Mouse (Mus musculus) limb, embryonic 14.5 days (tissue): ENCODE measurements at regions not wholly inside any gene's neighbourhood (a gene's known extent, or its start where the extent isn't known, plus 50 kb on each side); places are given as distances from the start of the nearest gene placed in this dataset.

Experiments
- ATAC-seq: fragments of 200-750 bp; cut with Nextera tagmentation; 2 replicates; pipeline ENCODE4 v1.8.0; 2017; ENCODE audit warnings: low read depth, moderate number of reproducible peaks, moderate TSS enrichment; ENCODE audit not compliant: low FRiP score
- DNase-seq: peaks from one replicate; pipeline ENCODE4 v3.0.0-alpha.2; 2015; ENCODE audit warnings: low spot score
- H3K27ac ChIP-seq: fragments of 300-500 bp; sonication (generic); replicated peaks from 2 replicates; pipeline ENCODE4 v1.5.1; 2014; ENCODE audit warnings: low read depth, mild to moderate bottlenecking, low read length, moderate library complexity, mixed read lengths
- H3K27me3 ChIP-seq: fragments of 300-500 bp; sonication (generic); 2 replicates; pipeline ENCODE4 v1.6.1; 2014; ENCODE audit warnings: low read length, mixed read lengths; ENCODE audit not compliant: control insufficient read depth, insufficient read depth
- H3K36me3 ChIP-seq: fragments of 300-500 bp; sonication (generic); 2 replicates; pipeline ENCODE4 v1.6.1; 2014; ENCODE audit warnings: mild to moderate bottlenecking, low read length, moderate library complexity, mixed read lengths; ENCODE audit not compliant: control insufficient read depth, insufficient read depth
- H3K4me1 ChIP-seq: fragments of 300-500 bp; sonication (generic); 2 replicates; pipeline ENCODE4 v1.6.1; 2014; ENCODE audit warnings: antibody characterized with exemption, low read length, mixed read lengths; ENCODE audit not compliant: control insufficient read depth, insufficient read depth
- H3K4me2 ChIP-seq: fragments of 300-500 bp; sonication (generic); replicated peaks from 2 replicates; pipeline ENCODE4 v1.6.1; 2014; ENCODE audit warnings: low read depth, mild to moderate bottlenecking, low read length, moderate library complexity; ENCODE audit not compliant: severe bottlenecking
- H3K4me3 ChIP-seq: fragments of 300-500 bp; sonication (generic); replicated peaks from 2 replicates; pipeline ENCODE4 v1.5.1; 2014; ENCODE audit warnings: low read length
- H3K9ac ChIP-seq: fragments of 300-500 bp; sonication (generic); 2 replicates; pipeline ENCODE4 v1.6.1; 2014; ENCODE audit warnings: mild to moderate bottlenecking, low read depth, low read length, moderate library complexity; ENCODE audit not compliant: severe bottlenecking
- H3K9me3 ChIP-seq: fragments of 300-500 bp; sonication (generic); 2 replicates; pipeline ENCODE4 v1.6.1; 2016; ENCODE audit warnings: low read length; ENCODE audit not compliant: control insufficient read depth
- POLR2A ChIP-seq: fragments of 200-500 bp; IDR thresholded peaks from 2 replicates; pipeline ENCODE4 v1.8.0; 2012; ENCODE audit warnings: inconsistent platforms, mild to moderate bottlenecking, moderate library complexity, borderline replicate concordance; ENCODE audit not compliant: insufficient read depth, insufficient read length; ENCODE audit errors: extremely low read depth
- WGBS: fragments of 180-500 bp; shearing (Covaris S2); extraction: QIAGEN DNeasy Blood & Tissue Kit; methylation state at CpG from one replicate; pipeline ENCODE4 v1.1.7; 2014; 5-methylcytosine and 5-hydroxymethylcytosine counted together

DNA sequence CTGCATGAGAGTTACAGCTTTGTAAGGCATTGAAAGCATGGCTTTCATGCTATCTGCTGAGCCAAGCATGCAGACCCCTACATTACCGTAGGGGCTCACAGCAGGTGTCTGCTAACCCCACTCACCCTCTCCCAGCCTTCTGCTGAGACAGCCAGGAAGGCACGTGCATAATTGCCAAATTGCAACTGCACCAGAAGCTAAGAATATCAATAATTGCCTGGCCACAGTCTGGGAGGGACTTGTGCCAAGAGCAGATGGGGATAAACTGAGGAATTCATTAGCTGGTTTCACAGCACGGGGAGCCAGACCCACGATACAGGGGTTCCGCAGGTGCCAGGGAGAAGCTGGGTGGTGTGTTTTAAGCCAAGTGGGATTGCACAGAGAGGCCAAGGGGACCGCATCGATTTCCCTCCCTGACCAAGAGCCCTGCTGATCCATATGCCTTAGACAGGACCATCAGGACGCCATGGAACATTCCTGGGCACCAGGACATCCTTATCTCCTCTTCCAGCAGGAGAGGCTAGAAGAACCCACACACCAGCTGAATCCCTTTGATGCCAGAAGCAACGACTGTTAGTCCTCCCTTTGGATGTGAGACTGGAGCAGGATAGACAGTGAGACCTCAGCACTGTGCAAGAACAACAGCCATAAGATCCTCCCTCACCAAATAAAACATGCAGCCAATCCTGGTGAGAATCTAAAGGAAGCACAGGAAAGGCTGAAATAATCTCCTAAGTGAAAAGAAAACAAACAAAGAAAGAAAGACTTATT, 84.8 kb upstream of the Glrp1 start:
- ATAC-seq (no peak), DNase-seq (no peak)
- Histone ChIP-seq H3K36me3 (no peaks in the 10 kb centered on the region), H3K4me2 (no peak overlapping the region), H3K4me3 (no peak overlapping the region), H3K27ac (no peak overlapping the region), H3K9ac (no peak overlapping the region), H3K27me3 (no peaks in the 10 kb centered on the region), H3K9me3 (no peaks in the 10 kb centered on the region), H3K4me1 (no peaks in the 10 kb centered on the region)
- TF ChIP-seq POLR2A = no peak
- 34% methylated on average over 9 of the region's 9 CpGs for WGBS

DNA sequence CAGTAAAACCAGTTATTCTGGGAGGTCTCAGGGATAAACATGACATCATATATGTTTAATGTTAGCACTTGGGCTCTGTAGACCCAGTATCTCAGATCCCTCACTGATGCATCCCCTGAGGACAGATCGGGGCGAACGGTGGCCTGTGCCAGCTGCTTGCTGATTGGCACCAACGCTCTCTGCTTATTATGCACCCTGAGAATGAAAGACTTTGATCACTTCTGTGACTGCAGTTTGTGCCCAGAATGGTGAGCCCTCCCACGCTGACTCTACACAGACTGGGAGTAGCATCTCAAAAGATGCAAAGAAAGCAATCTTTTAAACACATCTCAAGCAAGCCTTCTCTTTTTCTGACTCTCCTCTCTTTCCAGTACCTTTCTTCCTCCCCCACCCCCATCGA, 82.2 kb upstream of the Glrp1 start:
- no peaks in the 10 kb centered on the region for H3K27me3 ChIP-seq
- no peak overlapping the region for H3K4me3 ChIP-seq
- ATAC-seq (no peak), DNase-seq (no peak)
- H3K36me3 ChIP-seq = no peaks in the 10 kb centered on the region
- no peaks in the 10 kb centered on the region for H3K9me3 ChIP-seq
- H3K4me2 ChIP-seq = no peak overlapping the region
- no peak overlapping the region for H3K27ac ChIP-seq
- TF ChIP-seq POLR2A = no peak
- H3K9ac ChIP-seq = no peak overlapping the region
- H3K4me1 ChIP-seq = 0 out of 2 replicates have a peak, but pooled peaks cover under 1% of the 10 kb centered on the region
- WGBS = 82% methylated on average over 6 of the region's 6 CpGs

DNA sequence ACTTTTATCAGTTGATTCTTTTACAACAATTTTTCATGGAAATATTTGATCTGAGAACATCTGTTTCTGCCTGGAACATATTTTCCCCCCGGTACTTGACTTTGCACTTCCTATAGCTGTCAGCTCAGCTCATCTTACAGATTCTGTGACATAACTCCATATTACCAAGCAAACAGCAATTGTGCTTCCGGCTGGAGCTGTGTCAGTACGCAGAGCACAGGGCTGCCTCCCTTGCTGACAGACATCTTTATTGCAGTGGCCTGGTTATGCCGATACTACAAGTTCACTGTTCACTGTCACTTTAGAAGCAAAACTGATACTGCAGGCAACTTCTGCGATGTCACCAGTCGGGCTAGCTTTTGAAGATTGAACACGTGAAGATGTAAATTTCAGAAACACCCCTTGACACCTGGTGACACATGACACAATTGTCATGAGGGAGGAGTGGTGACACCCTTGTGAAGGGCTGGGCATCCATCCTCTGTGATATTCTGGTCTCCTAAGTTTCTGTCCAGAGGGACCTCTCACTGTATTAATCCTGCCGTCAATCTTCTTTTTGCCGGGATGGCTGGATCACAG, 81.0 kb upstream of the Glrp1 start:
- H3K4me1 ChIP-seq = peaks cover 3% of the 10 kb centered on the region; the same call in 1 of the 2 replicates
- TF ChIP-seq POLR2A = no peak
- no peaks in the 10 kb centered on the region for H3K36me3 ChIP-seq
- H3K4me3 ChIP-seq = no peak overlapping the region
- H3K9ac ChIP-seq = no peak overlapping the region
- no peaks in the 10 kb centered on the region for H3K9me3 ChIP-seq
- H3K27ac ChIP-seq = no peak overlapping the region
- WGBS = 43% methylated on average over 9 of the region's 9 CpGs
- DNase-seq (peak; percentile 42), ATAC-seq (no peak)
- H3K27me3 ChIP-seq = no peaks in the 10 kb centered on the region
- H3K4me2 ChIP-seq = no peak overlapping the region

DNA sequence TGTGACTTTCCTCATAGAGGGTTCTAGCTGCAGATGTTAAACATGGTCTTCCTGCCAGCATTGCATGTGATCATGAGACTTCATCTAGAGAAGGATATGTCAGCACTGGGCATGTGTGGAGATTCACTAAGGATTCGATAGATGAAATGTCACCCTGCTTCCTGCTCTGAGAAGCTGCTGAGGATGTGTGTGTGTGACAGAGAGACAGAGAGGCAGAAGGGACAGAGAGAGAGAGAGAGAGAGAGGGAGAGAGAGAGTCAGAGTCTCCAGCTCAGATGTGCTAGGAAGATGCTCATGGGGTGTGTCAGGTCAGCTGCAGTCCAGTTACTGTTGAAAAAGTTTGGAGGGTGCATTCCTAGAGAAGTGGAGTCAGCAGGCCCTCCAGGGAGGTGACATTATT, 78.9 kb upstream of the Glrp1 start:
- H3K4me3 ChIP-seq = no peak overlapping the region
- H3K9me3 ChIP-seq = no peaks in the 10 kb centered on the region
- no peak for TF ChIP-seq POLR2A
- H3K9ac ChIP-seq = no peak overlapping the region
- no peak for ATAC-seq
- H3K4me1 ChIP-seq = peaks cover 3% of the 10 kb centered on the region; the same call in 1 of the 2 replicates
- H3K4me2 ChIP-seq = no peak overlapping the region
- H3K27me3 ChIP-seq = no peaks in the 10 kb centered on the region
- H3K27ac ChIP-seq = no peak overlapping the region
- 76% methylated on average over 1 of the region's 1 CpGs for WGBS
- no peak for DNase-seq
- H3K36me3 ChIP-seq = no peaks in the 10 kb centered on the region

DNA sequence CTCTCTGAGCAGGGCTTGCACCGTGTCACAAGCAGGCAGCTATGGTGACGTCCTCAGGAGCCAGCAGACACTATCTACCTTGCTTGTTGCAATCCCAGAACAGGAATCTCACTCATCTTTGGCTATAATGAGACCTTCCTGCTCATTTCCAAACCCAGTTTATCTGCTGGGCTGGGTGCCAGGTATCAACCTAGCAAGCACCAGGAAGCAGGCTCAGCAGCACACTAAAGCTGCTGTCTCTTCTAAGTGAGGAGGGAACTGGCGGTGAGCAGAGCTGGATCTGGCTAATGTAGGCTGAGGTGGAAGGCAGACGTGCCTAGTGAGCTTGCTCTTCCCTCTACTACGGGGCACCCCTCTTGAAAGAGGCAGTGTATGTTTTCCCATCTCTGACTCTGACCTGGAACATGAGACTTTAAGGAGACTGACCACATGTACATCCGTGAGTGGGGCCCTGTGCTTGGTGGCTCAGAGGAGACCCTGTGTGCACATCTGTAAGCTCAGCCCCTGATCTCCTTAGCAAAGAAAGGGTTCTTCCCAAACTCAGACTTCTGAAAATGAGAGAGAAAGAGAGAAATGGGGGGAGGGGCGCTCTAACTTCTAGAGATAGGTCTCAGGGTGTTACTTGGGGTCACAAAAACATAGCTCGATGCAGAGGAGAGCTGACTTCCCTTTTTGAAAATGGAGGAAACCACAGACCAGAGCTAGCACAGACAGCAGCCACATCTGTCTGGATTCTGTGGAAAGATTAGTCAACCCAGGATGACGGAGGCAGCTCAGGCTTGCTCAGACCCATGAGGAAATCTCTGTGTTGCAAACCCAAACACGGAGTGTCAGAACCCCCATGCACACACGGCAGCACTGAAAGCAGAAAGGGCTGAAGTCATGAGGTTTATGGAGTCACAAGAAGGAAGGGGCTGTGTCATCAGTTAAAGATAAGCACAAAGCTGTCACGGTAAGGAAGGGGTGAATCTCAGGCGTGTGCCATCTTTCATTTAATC, 77.3 kb upstream of the Glrp1 start:
- Histone ChIP-seq H3K4me1 (peaks cover 3% of the 10 kb centered on the region; the same call in 1 of the 2 replicates), H3K9me3 (no peaks in the 10 kb centered on the region), H3K27ac (no peak overlapping the region), H3K4me3 (no peak overlapping the region), H3K27me3 (no peaks in the 10 kb centered on the region), H3K9ac (no peak overlapping the region), H3K36me3 (no peaks in the 10 kb centered on the region), H3K4me2 (no peak overlapping the region)
- no peak for TF ChIP-seq POLR2A
- WGBS = 75% methylated on average over 13 of the region's 13 CpGs
- DNase-seq (no peak), ATAC-seq (no peak)
